Mouse (Mus musculus) limb, embryonic 14.5 days (tissue): ENCODE measurements around the gene Runx1. TPM values are rescaled to one million over a fixed set of nuclear protein-coding genes. Genes with fewer than 3 reads are reported as not detected.

Source experiments
- ATAC-seq: fragments of 200-750 bp; cut with Nextera tagmentation; 2 replicates; pipeline ENCODE4 v1.8.0; 2017; ENCODE audit warnings: low read depth, moderate number of reproducible peaks, moderate TSS enrichment; ENCODE audit not compliant: low FRiP score
- DNase-seq: peaks from one replicate; pipeline ENCODE4 v3.0.0-alpha.2; 2015; ENCODE audit warnings: low spot score
- H3K27ac ChIP-seq: fragments of 300-500 bp; sonication (generic); replicated peaks from 2 replicates; pipeline ENCODE4 v1.5.1; 2014; ENCODE audit warnings: low read depth, mild to moderate bottlenecking, low read length, moderate library complexity, mixed read lengths
- H3K27me3 ChIP-seq: fragments of 300-500 bp; sonication (generic); 2 replicates; pipeline ENCODE4 v1.6.1; 2014; ENCODE audit warnings: low read length, mixed read lengths; ENCODE audit not compliant: control insufficient read depth, insufficient read depth
- H3K36me3 ChIP-seq: fragments of 300-500 bp; sonication (generic); 2 replicates; pipeline ENCODE4 v1.6.1; 2014; ENCODE audit warnings: mild to moderate bottlenecking, low read length, moderate library complexity, mixed read lengths; ENCODE audit not compliant: control insufficient read depth, insufficient read depth
- H3K4me1 ChIP-seq: fragments of 300-500 bp; sonication (generic); 2 replicates; pipeline ENCODE4 v1.6.1; 2014; ENCODE audit warnings: antibody characterized with exemption, low read length, mixed read lengths; ENCODE audit not compliant: control insufficient read depth, insufficient read depth
- H3K4me2 ChIP-seq: fragments of 300-500 bp; sonication (generic); replicated peaks from 2 replicates; pipeline ENCODE4 v1.6.1; 2014; ENCODE audit warnings: low read depth, mild to moderate bottlenecking, low read length, moderate library complexity; ENCODE audit not compliant: severe bottlenecking
- H3K4me3 ChIP-seq: fragments of 300-500 bp; sonication (generic); replicated peaks from 2 replicates; pipeline ENCODE4 v1.5.1; 2014; ENCODE audit warnings: low read length
- H3K9ac ChIP-seq: fragments of 300-500 bp; sonication (generic); 2 replicates; pipeline ENCODE4 v1.6.1; 2014; ENCODE audit warnings: mild to moderate bottlenecking, low read depth, low read length, moderate library complexity; ENCODE audit not compliant: severe bottlenecking
- H3K9me3 ChIP-seq: fragments of 300-500 bp; sonication (generic); 2 replicates; pipeline ENCODE4 v1.6.1; 2016; ENCODE audit warnings: low read length; ENCODE audit not compliant: control insufficient read depth
- POLR2A ChIP-seq: fragments of 200-500 bp; IDR thresholded peaks from 2 replicates; pipeline ENCODE4 v1.8.0; 2012; ENCODE audit warnings: inconsistent platforms, mild to moderate bottlenecking, moderate library complexity, borderline replicate concordance; ENCODE audit not compliant: insufficient read depth, insufficient read length; ENCODE audit errors: extremely low read depth
- WGBS: fragments of 180-500 bp; shearing (Covaris S2); extraction: QIAGEN DNeasy Blood & Tissue Kit; methylation state at CpG from one replicate; pipeline ENCODE4 v1.1.7; 2014; 5-methylcytosine and 5-hydroxymethylcytosine counted together
- polyA plus RNA-seq, 2 experiments: library from polyadenylated mRNA; depleted of rRNA in 1 of 2; stranded (reverse) in 1 of 2; unstranded in 1 of 2; fragments of >200 nt; fragmentation: Nextera tagmentation in 1 of 2; extraction: Ambion mirVana in 1 of 2; gene quantifications; 2 replicates each; pipeline versions ENCODE4 v1.2.1 to v1.2.3; 2012 to 2014

Runx1 gene
- polyA plus RNA-seq, 2 experiments = 5.2 to 5.5 TPM

GRCm38 (mm10) chr16:92825204-92825843 is 625 bp downstream of the Runx1 start:
- H3K4me3 ChIP-seq = no peak overlapping the region
- no peak for TF ChIP-seq POLR2A
- H3K9me3 ChIP-seq = no peaks in the 10 kb centered on the region
- no peaks in the 10 kb centered on the region for H3K27me3 ChIP-seq
- no peaks in the 10 kb centered on the region for H3K36me3 ChIP-seq
- peaks cover 19% of the 10 kb centered on the region for H3K4me1 ChIP-seq
- no peak for ATAC-seq
- H3K9ac ChIP-seq = no peak overlapping the region
- H3K27ac ChIP-seq = no peak overlapping the region
- 87% methylated on average over 18 of the region's 18 CpGs for WGBS
- no peak for DNase-seq
- no peak overlapping the region for H3K4me2 ChIP-seq

- DNase-seq (no peak), ATAC-seq (no peak)
- no peak for TF ChIP-seq POLR2A
- H3K36me3 ChIP-seq = no peaks in the 10 kb centered on the region
- no peaks in the 10 kb centered on the region for H3K27me3 ChIP-seq
- H3K9ac ChIP-seq = no peak overlapping the region
- 90% methylated on average over 9 of the region's 9 CpGs for WGBS
- H3K9me3 ChIP-seq = no peaks in the 10 kb centered on the region
- H3K27ac ChIP-seq = no peak overlapping the region
- H3K4me3 ChIP-seq = no peak overlapping the region
- peaks cover 16% of the 10 kb centered on the region for H3K4me1 ChIP-seq
- no peak overlapping the region for H3K4me2 ChIP-seq
Measured at GRCm38 (mm10) chr16:92824723-92825203, 1.2 kb downstream of the Runx1 start.

GRCm38 (mm10) chr16:92824003-92824722 is 1.8 kb downstream of the Runx1 start:
- Histone ChIP-seq H3K4me2 (no peak overlapping the region), H3K27ac (no peak overlapping the region), H3K9ac (no peak overlapping the region), H3K36me3 (no peaks in the 10 kb centered on the region), H3K9me3 (no peaks in the 10 kb centered on the region), H3K4me3 (no peak overlapping the region), H3K4me1 (peaks cover 16% of the 10 kb centered on the region), H3K27me3 (no peaks in the 10 kb centered on the region)
- 86% methylated on average over 6 of the region's 6 CpGs for WGBS
- no peak for TF ChIP-seq POLR2A
- DNase-seq = no peak
- ATAC-seq = no peak

- no peak for TF ChIP-seq POLR2A
- H3K4me3 ChIP-seq = no peak overlapping the region
- ATAC-seq (no peak), DNase-seq (peak; percentile 27)
- 46% methylated on average over 5 of the region's 5 CpGs for WGBS
- no peaks in the 10 kb centered on the region for H3K9me3 ChIP-seq
- no peak overlapping the region for H3K4me2 ChIP-seq
- H3K36me3 ChIP-seq = no peaks in the 10 kb centered on the region
- peaks cover 16% of the 10 kb centered on the region for H3K4me1 ChIP-seq
- H3K27ac ChIP-seq = no peak overlapping the region
- H3K9ac ChIP-seq = no peak overlapping the region
- H3K27me3 ChIP-seq = no peaks in the 10 kb centered on the region
Measured at GRCm38 (mm10) chr16:92823381-92823862, 2.5 kb downstream of the Runx1 start.

- TF ChIP-seq POLR2A = no peak
- WGBS = 83% methylated on average over 12 of the region's 12 CpGs
- no peak overlapping the region for H3K27ac ChIP-seq
- no peak overlapping the region for H3K4me3 ChIP-seq
- H3K36me3 ChIP-seq = no peaks in the 10 kb centered on the region
- no peak overlapping the region for H3K4me2 ChIP-seq
- H3K4me1 ChIP-seq = peaks cover 9% of the 10 kb centered on the region
- DNase-seq (no peak), ATAC-seq (no peak)
- H3K9me3 ChIP-seq = no peaks in the 10 kb centered on the region
- H3K9ac ChIP-seq = no peak overlapping the region
- no peaks in the 10 kb centered on the region for H3K27me3 ChIP-seq
Measured at GRCm38 (mm10) chr16:92822676-92823075, 3.3 kb downstream of the Runx1 start.
